Mouse (Mus musculus): Measurements from ENCODE around the gene Gsn. TPM values are rescaled to one million over a fixed set of nuclear protein-coding genes. Genes with fewer than 3 reads are reported as not detected.

The Gsn gene
- polyA plus RNA-seq, 1 experiment = 166 TPM

- Histone ChIP-seq H3K27me3 (ENCODE audit: control insufficient read depth, insufficient read depth, insufficient read length) (no peaks in the 10 kb centered on the region), H3K36me3 (ENCODE audit: control insufficient read depth, insufficient read depth) (no peaks in the 10 kb centered on the region), H3ac (ENCODE audit: control insufficient read depth, insufficient read length, low read depth) (no peak overlapping the region), H3K4me3 (ENCODE audit: insufficient read depth, poor library complexity, severe bottlenecking) (no peak overlapping the region), H3K79me3 (ENCODE audit: low read depth) (no peaks in the 10 kb centered on the region), H3K79me2 (ENCODE audit: control insufficient read depth, insufficient read depth) (no peaks in the 10 kb centered on the region)
- TF ChIP-seq FOSL1 (IDR thresholded peaks at IDR 0.05; ENCODE audit: insufficient read depth, low read length, poor library complexity, severe bottlenecking) = peak; percentile 17
- no peak for TF ChIP-seq CTCF (IDR thresholded peaks at IDR 0.05; ENCODE audit: control insufficient read depth, insufficient read depth, insufficient read length)
- TF ChIP-seq USF1 (IDR thresholded peaks at IDR 0.05; ENCODE audit: low read depth) = no peak
- TF ChIP-seq MYOG (IDR thresholded peaks at IDR 0.05; ENCODE audit: control insufficient read depth, extremely low read depth, insufficient read length) = no peak
- TF ChIP-seq MAX (IDR thresholded peaks at IDR 0.05) = peak; percentile 25
- no peak for TF ChIP-seq MYOD1 (IDR thresholded peaks at IDR 0.05; ENCODE audit: control insufficient read depth, insufficient read length, low read depth)
- TF ChIP-seq CEBPB (IDR thresholded peaks at IDR 0.05; ENCODE audit: low read depth) = no peak
These were observed 21.2 kb upstream of the Gsn start for GRCm38 (mm10) chr2:35235021-35235420.

DNA sequence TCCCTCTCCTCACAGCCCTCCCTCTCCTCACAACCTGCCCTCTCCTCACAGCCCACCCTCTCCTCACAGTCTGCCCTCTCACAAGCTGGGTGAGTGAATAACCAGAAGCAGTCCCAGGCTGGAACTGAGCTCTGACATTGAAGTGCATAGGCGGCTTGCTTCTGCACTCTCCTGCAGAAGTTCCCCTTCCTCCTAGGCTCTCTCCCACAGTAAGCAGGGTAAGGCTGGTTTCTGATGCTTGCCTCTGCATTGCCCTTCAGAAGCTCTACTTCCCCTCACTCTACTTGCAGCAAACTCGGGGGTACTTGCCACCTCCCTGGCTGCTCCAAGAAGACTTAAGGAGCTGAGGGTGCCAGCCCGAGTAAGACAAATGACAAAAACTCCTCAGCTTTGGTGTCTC, 11.9 kb upstream of the Gsn start:
- no peaks in the 10 kb centered on the region for H3K27me3 ChIP-seq (ENCODE audit: control insufficient read depth, insufficient read depth, insufficient read length)
- no peak overlapping the region for H3ac ChIP-seq (ENCODE audit: control insufficient read depth, insufficient read length, low read depth)
- TF ChIP-seq MYOD1 (IDR thresholded peaks at IDR 0.05; ENCODE audit: control insufficient read depth, insufficient read length, low read depth) = no peak
- TF ChIP-seq USF1 (IDR thresholded peaks at IDR 0.05; ENCODE audit: low read depth) = no peak
- TF ChIP-seq CEBPB (IDR thresholded peaks at IDR 0.05; ENCODE audit: low read depth) = no peak
- no peaks in the 10 kb centered on the region for H3K79me2 ChIP-seq (ENCODE audit: control insufficient read depth, insufficient read depth)
- no peaks in the 10 kb centered on the region for H3K36me3 ChIP-seq (ENCODE audit: control insufficient read depth, insufficient read depth)
- no peak overlapping the region for H3K4me3 ChIP-seq (ENCODE audit: insufficient read depth, poor library complexity, severe bottlenecking)
- no peaks in the 10 kb centered on the region for H3K79me3 ChIP-seq (ENCODE audit: low read depth)

GRCm38 (mm10) chr2:35247763-35248162, 8.4 kb upstream of the Gsn start:
- Histone ChIP-seq H3K79me3 (ENCODE audit: low read depth) (no peaks in the 10 kb centered on the region), H3K79me2 (ENCODE audit: control insufficient read depth, insufficient read depth) (no peaks in the 10 kb centered on the region), H3ac (ENCODE audit: control insufficient read depth, insufficient read length, low read depth) (no peak overlapping the region), H3K27me3 (ENCODE audit: control insufficient read depth, insufficient read depth, insufficient read length) (no peaks in the 10 kb centered on the region), H3K4me3 (ENCODE audit: insufficient read depth, poor library complexity, severe bottlenecking) (no peak overlapping the region), H3K36me3 (ENCODE audit: control insufficient read depth, insufficient read depth) (no peaks in the 10 kb centered on the region)
- no peak for TF ChIP-seq FOSL1 (IDR thresholded peaks at IDR 0.05; ENCODE audit: insufficient read depth, low read length, poor library complexity, severe bottlenecking)
- TF ChIP-seq MYOG (IDR thresholded peaks at IDR 0.05; ENCODE audit: control insufficient read depth, extremely low read depth, insufficient read length) = no peak
- no peak for TF ChIP-seq MYOD1 (IDR thresholded peaks at IDR 0.05; ENCODE audit: control insufficient read depth, insufficient read length, low read depth)
- TF ChIP-seq CEBPB (IDR thresholded peaks at IDR 0.05; ENCODE audit: low read depth) = no peak
- no peak for TF ChIP-seq CTCF (IDR thresholded peaks at IDR 0.05; ENCODE audit: control insufficient read depth, insufficient read depth, insufficient read length)
- no peak for TF ChIP-seq MAX (IDR thresholded peaks at IDR 0.05)
- TF ChIP-seq USF1 (IDR thresholded peaks at IDR 0.05; ENCODE audit: low read depth) = no peak

GRCm38 (mm10) chr2:35252733-35253132, 3.4 kb upstream of the Gsn start:
- Histone ChIP-seq H3K79me2 (ENCODE audit: control insufficient read depth, insufficient read depth) (peaks cover 14% of the 10 kb centered on the region), H3ac (ENCODE audit: control insufficient read depth, insufficient read length, low read depth) (no peak overlapping the region), H3K4me3 (ENCODE audit: insufficient read depth, poor library complexity, severe bottlenecking) (no peak overlapping the region), H3K36me3 (ENCODE audit: control insufficient read depth, insufficient read depth) (no peaks in the 10 kb centered on the region), H3K27me3 (ENCODE audit: control insufficient read depth, insufficient read depth, insufficient read length) (no peaks in the 10 kb centered on the region), H3K79me3 (ENCODE audit: low read depth) (no peaks in the 10 kb centered on the region)
- TF ChIP-seq MYOG (IDR thresholded peaks at IDR 0.05; ENCODE audit: control insufficient read depth, extremely low read depth, insufficient read length) (no peak), MAX (IDR thresholded peaks at IDR 0.05) (no peak), FOSL1 (IDR thresholded peaks at IDR 0.05; ENCODE audit: insufficient read depth, low read length, poor library complexity, severe bottlenecking) (no peak), MYOD1 (IDR thresholded peaks at IDR 0.05; ENCODE audit: control insufficient read depth, insufficient read length, low read depth) (no peak), CTCF (IDR thresholded peaks at IDR 0.05; ENCODE audit: control insufficient read depth, insufficient read depth, insufficient read length) (no peak), CEBPB (IDR thresholded peaks at IDR 0.05; ENCODE audit: low read depth) (no peak), USF1 (IDR thresholded peaks at IDR 0.05; ENCODE audit: low read depth) (no peak)

- Histone ChIP-seq H3K36me3 (ENCODE audit: control insufficient read depth, insufficient read depth) (no peaks in the 10 kb centered on the region), H3K79me2 (ENCODE audit: control insufficient read depth, insufficient read depth) (peaks cover 24% of the 10 kb centered on the region), H3ac (ENCODE audit: control insufficient read depth, insufficient read length, low read depth) (no peak overlapping the region), H3K27me3 (ENCODE audit: control insufficient read depth, insufficient read depth, insufficient read length) (no peaks in the 10 kb centered on the region), H3K79me3 (ENCODE audit: low read depth) (peaks cover 8% of the 10 kb centered on the region), H3K4me3 (ENCODE audit: insufficient read depth, poor library complexity, severe bottlenecking) (no peak overlapping the region)
- no peak for TF ChIP-seq CTCF (IDR thresholded peaks at IDR 0.05; ENCODE audit: control insufficient read depth, insufficient read depth, insufficient read length)
- no peak for TF ChIP-seq USF1 (IDR thresholded peaks at IDR 0.05; ENCODE audit: low read depth)
- no peak for TF ChIP-seq MYOD1 (IDR thresholded peaks at IDR 0.05; ENCODE audit: control insufficient read depth, insufficient read length, low read depth)
- no peak for TF ChIP-seq FOSL1 (IDR thresholded peaks at IDR 0.05; ENCODE audit: insufficient read depth, low read length, poor library complexity, severe bottlenecking)
- TF ChIP-seq MYOG (IDR thresholded peaks at IDR 0.05; ENCODE audit: control insufficient read depth, extremely low read depth, insufficient read length) = no peak
- TF ChIP-seq MAX (IDR thresholded peaks at IDR 0.05) = no peak
- no peak for TF ChIP-seq CEBPB (IDR thresholded peaks at IDR 0.05; ENCODE audit: low read depth)
These were observed 2.4 kb upstream of the Gsn start for GRCm38 (mm10) chr2:35253751-35254150.

- H3K4me3 ChIP-seq (ENCODE audit: insufficient read depth, poor library complexity, severe bottlenecking) = no peak overlapping the region
- H3K27me3 ChIP-seq (ENCODE audit: control insufficient read depth, insufficient read depth, insufficient read length) = no peaks in the 10 kb centered on the region
- no peaks in the 10 kb centered on the region for H3K36me3 ChIP-seq (ENCODE audit: control insufficient read depth, insufficient read depth)
- peak; percentile 65 for TF ChIP-seq MAX (IDR thresholded peaks at IDR 0.05)
- no peak for TF ChIP-seq CTCF (IDR thresholded peaks at IDR 0.05; ENCODE audit: control insufficient read depth, insufficient read depth, insufficient read length)
- H3K79me2 ChIP-seq (ENCODE audit: control insufficient read depth, insufficient read depth) = peaks cover 31% of the 10 kb centered on the region
- no peak overlapping the region for H3ac ChIP-seq (ENCODE audit: control insufficient read depth, insufficient read length, low read depth)
- peaks cover 12% of the 10 kb centered on the region for H3K79me3 ChIP-seq (ENCODE audit: low read depth)
These were observed 1.2 kb upstream of the Gsn start for GRCm38 (mm10) chr2:35255004-35255403.
